Mouse (Mus musculus): Measurements from ENCODE around the gene Ilk. TPM values are rescaled to one million over a fixed set of nuclear protein-coding genes. Genes with fewer than 3 reads are reported as not detected.
"Not testable (repeated sequence)": the region's sequence is repeated elsewhere in the genome, so short reads cannot be mapped to it uniquely, and the experiment has no call there.

Ilk gene
- polyA plus RNA-seq, 1 experiment from 2014 or later, result 352 TPM

- Histone ChIP-seq H3K9ac (peak overlapping the region; percentile 88), H3K27ac (peak overlapping the region; percentile 89; the same call in 1 of the 2 replicates), H3K36me3 (peaks cover 26% of the 10 kb centered on the region), H3K4me1 (peaks cover 14% of the 10 kb centered on the region; the same call in 1 of the 2 replicates), H3K4me3 (replicated peaks) (peak overlapping the region; percentile 77), H3K4me2 (peak overlapping the region; percentile 68)
- H3K27me3 ChIP-seq (replicated peaks); H3K9me3 ChIP-seq; ATAC-seq (ENCODE audit: insufficient read depth, low FRiP score, low read depth): not testable (repeated sequence)
- WGBS, result 47% methylated on average over 4 of the region's 4 CpGs
These were observed 928 bp upstream of the Ilk start for GRCm38 (mm10) chr7:105735464-105735863.

GRCm38 (mm10) chr7:105736911-105737521, 624 bp downstream of the Ilk start, which contains the start of gene Rrp8:
TSS of gene Rrp8 (minus strand) at chr7:105737385.
- Histone ChIP-seq H3K27me3 (replicated peaks) (no peaks in the 10 kb centered on the region), H3K4me2 (peak within 1 kb of the TSS; percentile 68), H3K9ac (peak within 1 kb of the TSS; percentile 88), H3K9me3 (no peaks in the 10 kb centered on the region), H3K36me3 (peaks cover 37% of the 10 kb centered on the region), H3K27ac (peak within 1 kb of the TSS; percentile 96), H3K4me1 (peaks cover 14% of the 10 kb centered on the region; the same call in 1 of the 2 replicates), H3K4me3 (replicated peaks) (peak within 1 kb of the TSS; percentile 77)
- ATAC-seq (ENCODE audit: insufficient read depth, low FRiP score, low read depth), result peak; percentile 3; the same call in 1 of the 2 replicates
- under 1% methylated on average over 30 of the region's 30 CpGs for WGBS

GRCm38 (mm10) chr7:105737648-105738047, 1.3 kb downstream of the Ilk start:
- no peak for ATAC-seq (ENCODE audit: insufficient read depth, low FRiP score, low read depth)
- H3K9me3 ChIP-seq, result no peaks in the 10 kb centered on the region
- peak overlapping the region; percentile 88 for H3K9ac ChIP-seq
- H3K4me2 ChIP-seq, result peak overlapping the region; percentile 68
- no peaks in the 10 kb centered on the region for H3K27me3 ChIP-seq (replicated peaks)
- H3K27ac ChIP-seq, result peak overlapping the region; percentile 89; the same call in 1 of the 2 replicates
- WGBS, result 19% methylated on average over 3 of the region's 3 CpGs
- H3K4me3 ChIP-seq (replicated peaks), result peak overlapping the region; percentile 77
- H3K4me1 ChIP-seq, result peaks cover 16% of the 10 kb centered on the region; the same call in 1 of the 2 replicates
- peaks cover 38% of the 10 kb centered on the region for H3K36me3 ChIP-seq

GRCm38 (mm10) chr7:105738286-105738685, 1.9 kb downstream of the Ilk start:
- WGBS, result 68% methylated on average over 2 of the region's 2 CpGs
- ATAC-seq (ENCODE audit: insufficient read depth, low FRiP score, low read depth), result no peak
- Histone ChIP-seq H3K9ac (no peak overlapping the region), H3K27ac (peak overlapping the region; percentile 96), H3K9me3 (no peaks in the 10 kb centered on the region), H3K36me3 (peaks cover 31% of the 10 kb centered on the region), H3K4me2 (peak overlapping the region; percentile 68), H3K4me3 (replicated peaks) (peak overlapping the region; percentile 77; the same call in 1 of the 2 replicates), H3K4me1 (peaks cover 22% of the 10 kb centered on the region), H3K27me3 (replicated peaks) (no peaks in the 10 kb centered on the region)

- Histone ChIP-seq H3K9me3 (no peaks in the 10 kb centered on the region), H3K36me3 (peaks cover 25% of the 10 kb centered on the region), H3K4me1 (peaks cover 22% of the 10 kb centered on the region), H3K4me3 (replicated peaks) (peak overlapping the region; percentile 77), H3K9ac (peak overlapping the region; percentile 16), H3K27me3 (replicated peaks) (no peaks in the 10 kb centered on the region), H3K4me2 (peak overlapping the region; percentile 68), H3K27ac (peak overlapping the region; percentile 96)
- WGBS, result 18% methylated on average over 3 of the region's 3 CpGs
- peak; percentile 51; the same call in 1 of the 2 replicates for ATAC-seq (ENCODE audit: insufficient read depth, low FRiP score, low read depth)
These were observed 2.6 kb downstream of the Ilk start for GRCm38 (mm10) chr7:105738948-105739347.

GRCm38 (mm10) chr7:105740089-105740795, 3.9 kb downstream of the Ilk start:
- no peak overlapping the region for H3K4me3 ChIP-seq (replicated peaks)
- H3K4me2 ChIP-seq, result no peak overlapping the region
- H3K4me1 ChIP-seq, result peaks cover 16% of the 10 kb centered on the region
- 87% methylated on average over 13 of the region's 13 CpGs for WGBS
- no peak overlapping the region for H3K9ac ChIP-seq
- ATAC-seq (ENCODE audit: insufficient read depth, low FRiP score, low read depth), result no peak
- H3K27ac ChIP-seq, result no peak overlapping the region
- peaks cover 20% of the 10 kb centered on the region for H3K36me3 ChIP-seq
- no peaks in the 10 kb centered on the region for H3K9me3 ChIP-seq
- H3K27me3 ChIP-seq (replicated peaks), result no peaks in the 10 kb centered on the region

- no peak overlapping the region for H3K9ac ChIP-seq
- WGBS, result 69% methylated on average over 6 of the region's 6 CpGs
These were observed 4.5 kb downstream of the Ilk start for GRCm38 (mm10) chr7:105740851-105741250.

GRCm38 (mm10) chr7:105741978-105742377, 5.6 kb downstream of the Ilk start:
- Histone ChIP-seq H3K9ac (no peak overlapping the region), H3K9me3 (no peaks in the 10 kb centered on the region), H3K4me3 (replicated peaks) (no peak overlapping the region), H3K36me3 (peaks cover 24% of the 10 kb centered on the region), H3K27ac (no peak overlapping the region), H3K4me1 (peaks cover 16% of the 10 kb centered on the region), H3K4me2 (no peak overlapping the region), H3K27me3 (replicated peaks) (no peaks in the 10 kb centered on the region)
- no peak for ATAC-seq (ENCODE audit: insufficient read depth, low FRiP score, low read depth)
- WGBS, result 92% methylated on average over 9 of the region's 9 CpGs

More at GRCm38 (mm10) chr7:105740851-105741250, 4.5 kb downstream of the Ilk start:
- Histone ChIP-seq H3K4me1 (peaks cover 16% of the 10 kb centered on the region), H3K36me3 (peaks cover 20% of the 10 kb centered on the region), H3K4me2 (no peak overlapping the region), H3K9me3 (no peaks in the 10 kb centered on the region), H3K27me3 (replicated peaks) (no peaks in the 10 kb centered on the region), H3K27ac (no peak overlapping the region), H3K4me3 (replicated peaks) (no peak overlapping the region)
- ATAC-seq (ENCODE audit: insufficient read depth, low FRiP score, low read depth), result no peak

DNA sequence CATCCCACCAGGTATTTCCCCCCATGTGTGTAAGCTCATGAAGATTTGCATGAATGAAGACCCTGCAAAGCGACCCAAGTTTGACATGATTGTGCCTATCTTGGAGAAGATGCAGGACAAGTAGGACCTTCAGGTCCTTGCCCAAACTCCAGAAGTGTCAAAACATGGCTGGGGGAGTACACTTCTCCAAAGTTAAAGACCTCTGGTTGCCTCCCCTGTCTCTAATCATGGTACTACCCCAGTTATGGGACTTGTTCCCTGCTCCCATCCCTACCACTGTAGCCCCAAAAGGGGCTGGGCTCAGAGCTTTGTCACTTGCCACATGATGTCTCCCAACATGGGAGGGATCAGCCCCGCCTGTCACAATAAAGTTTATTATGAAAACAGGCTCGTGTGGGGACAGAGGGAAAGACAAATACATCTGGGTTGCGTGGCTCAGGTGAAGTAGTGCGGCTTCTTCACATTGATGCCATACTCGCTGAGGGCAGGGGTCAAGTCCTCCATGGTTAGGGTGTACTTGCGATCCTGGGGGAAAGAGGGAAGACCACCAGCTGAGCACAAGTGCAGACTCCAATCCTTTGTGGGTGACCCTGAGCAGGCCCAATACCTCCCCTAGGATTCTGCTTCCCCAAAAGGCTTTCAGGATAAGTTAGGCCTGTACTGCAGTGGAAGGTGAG, 6.3 kb downstream of the Ilk start:
- H3K4me3 ChIP-seq (replicated peaks), result peak overlapping the region; percentile 81; the same call in 1 of the 2 replicates

DNA sequence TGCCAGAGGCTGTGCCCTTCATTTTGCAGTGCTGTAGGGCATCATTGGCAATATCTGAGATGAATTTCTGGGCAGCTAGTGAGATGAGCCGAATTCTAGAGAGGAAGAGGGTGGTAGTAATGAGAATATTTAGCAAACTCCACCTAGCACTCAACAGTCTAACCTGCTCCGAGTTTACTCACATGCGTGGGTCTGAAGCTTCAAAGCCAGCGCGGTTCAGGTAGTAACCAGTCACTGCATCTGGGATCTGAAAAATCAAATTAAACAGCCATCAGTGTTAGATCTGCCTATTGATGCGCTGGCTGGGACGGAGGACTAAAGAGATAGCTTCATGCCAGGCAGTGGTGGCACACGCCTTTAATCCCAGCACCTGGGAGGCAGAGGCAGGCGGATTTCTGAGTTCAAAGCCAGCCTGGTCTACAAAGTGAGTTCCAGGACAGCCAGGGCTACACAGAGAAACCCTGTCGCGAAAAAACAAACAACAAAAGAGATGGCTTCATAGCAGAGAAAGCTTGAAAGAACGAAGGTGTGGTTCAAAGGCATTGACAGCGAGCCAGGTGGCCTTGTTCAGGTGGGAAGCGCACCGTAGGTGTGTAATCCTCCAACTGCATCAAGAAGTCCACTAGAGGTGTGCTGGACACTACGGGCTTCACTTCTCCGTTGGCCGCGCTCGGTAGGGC, 7.0 kb downstream of the Ilk start:
- H3K36me3 ChIP-seq, result peaks cover 24% of the 10 kb centered on the region
- peaks cover 16% of the 10 kb centered on the region for H3K4me1 ChIP-seq
- peak overlapping the region; percentile 75 for H3K27ac ChIP-seq
- H3K9ac ChIP-seq, result peak overlapping the region; percentile 82
- H3K27me3 ChIP-seq (replicated peaks); H3K9me3 ChIP-seq; ATAC-seq (ENCODE audit: insufficient read depth, low FRiP score, low read depth): not testable (repeated sequence)
- H3K4me2 ChIP-seq, result peak overlapping the region; percentile 85
- peak overlapping the region; percentile 81 for H3K4me3 ChIP-seq (replicated peaks)
- 33% methylated on average over 20 of the region's 20 CpGs for WGBS

More for the DNA sequence above, 6.3 kb downstream of the Ilk start:
- Histone ChIP-seq H3K36me3 (peaks cover 24% of the 10 kb centered on the region), H3K4me2 (peak overlapping the region; percentile 85; the same call in 1 of the 2 replicates), H3K4me1 (peaks cover 16% of the 10 kb centered on the region)
- not testable (repeated sequence) for ATAC-seq (ENCODE audit: insufficient read depth, low FRiP score, low read depth); H3K27ac ChIP-seq; H3K9me3 ChIP-seq; H3K27me3 ChIP-seq (replicated peaks); H3K9ac ChIP-seq
- WGBS, result 76% methylated on average over 7 of the region's 7 CpGs

- peaks cover 10% of the 10 kb centered on the region for H3K4me1 ChIP-seq
- no peaks in the 10 kb centered on the region for H3K9me3 ChIP-seq
- peak within 1 kb of the TSS; percentile 75 for H3K27ac ChIP-seq
- peak within 1 kb of the TSS; percentile 81 for H3K4me3 ChIP-seq (replicated peaks)
- no peaks in the 10 kb centered on the region for H3K27me3 ChIP-seq (replicated peaks)
- peak; percentile 98 for ATAC-seq (ENCODE audit: insufficient read depth, low FRiP score, low read depth)
- peak within 1 kb of the TSS; percentile 85 for H3K4me2 ChIP-seq
- H3K9ac ChIP-seq, result peak within 1 kb of the TSS; percentile 82
- peaks cover 29% of the 10 kb centered on the region for H3K36me3 ChIP-seq
- WGBS, result under 1% methylated on average over 67 of the region's 67 CpGs
These were observed 7.7 kb downstream of the Ilk start, which contains the start of gene Taf10 for GRCm38 (mm10) chr7:105743926-105744590. TSS of gene Taf10 (minus strand) at chr7:105744361.

All from stomach, embryonic 15.5 days (tissue).